Mouse (Mus musculus) liver, adult (tissue): ENCODE measurements at regions not wholly inside any gene's neighbourhood (a gene's known extent, or its start where the extent isn't known, plus 50 kb on each side); places are given as distances from the start of the nearest gene placed in this dataset.

Source experiments
- GATA4 ChIP-seq: IDR thresholded peaks from 2 replicates; pipeline ENCODE4 v1.6.1; 2014; ENCODE audit warnings: mild to moderate bottlenecking, low read length; ENCODE audit not compliant: insufficient replicate concordance

- no peak for TF ChIP-seq GATA4
These were observed 163.2 kb upstream of the Jun start for GRCm38 (mm10) chr4:95215187-95215586.

DNA sequence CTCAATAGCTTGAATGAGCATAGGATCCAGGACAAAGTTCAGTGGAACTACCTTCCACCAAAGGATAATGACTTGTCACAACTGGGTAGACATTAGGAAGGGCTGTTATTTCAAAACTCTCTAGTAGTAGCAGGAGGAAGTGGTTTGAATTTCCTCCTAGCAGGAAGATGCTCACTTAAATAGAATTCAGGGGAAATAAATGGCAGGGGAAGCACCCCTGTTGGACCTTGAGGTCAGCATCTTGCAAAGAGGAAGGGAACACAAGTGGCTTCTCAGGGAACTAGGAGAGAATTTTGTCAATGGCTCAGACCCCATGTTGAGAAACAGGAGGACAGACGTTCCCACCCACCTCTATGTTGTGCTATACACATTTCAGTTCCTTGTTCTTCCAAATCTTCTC lies 178.4 kb upstream of the Jun start:
- TF ChIP-seq GATA4 = no peak

GRCm38 (mm10) chr4:95233034-95233433 lies 181.0 kb upstream of the Jun start:
- TF ChIP-seq GATA4 = no peak

- TF ChIP-seq GATA4 = no peak
These were observed 182.1 kb upstream of the Jun start for GRCm38 (mm10) chr4:95234030-95234555.

GRCm38 (mm10) chr4:95247977-95248376 lies 196.0 kb upstream of the Jun start:
- TF ChIP-seq GATA4 = no peak

GRCm38 (mm10) chr4:95249031-95249430 lies 197.0 kb upstream of the Jun start:
- TF ChIP-seq GATA4 = no peak

GRCm38 (mm10) chr4:95250083-95250482 lies 198.1 kb upstream of the Jun start:
- TF ChIP-seq GATA4 = no peak

DNA sequence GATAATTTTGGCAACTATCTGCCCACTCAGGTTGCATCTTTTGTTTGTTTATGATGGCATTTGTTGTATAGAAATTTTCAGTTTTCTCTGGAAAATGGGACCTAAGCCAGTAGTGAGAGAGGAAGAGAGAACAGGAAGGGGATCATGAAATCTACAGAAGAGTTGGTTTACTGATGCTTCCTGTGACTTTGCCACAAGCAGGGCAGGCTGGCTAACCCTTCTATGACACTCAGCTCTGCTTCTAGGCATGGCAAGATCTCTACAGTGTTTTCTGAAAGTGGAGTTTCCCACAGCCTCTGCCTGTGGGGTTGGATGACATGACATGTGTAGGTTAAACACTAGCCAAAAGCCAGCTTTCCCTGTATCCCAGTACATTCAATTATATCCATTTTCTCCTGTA lies 217.7 kb upstream of the Jun start:
- no peak for TF ChIP-seq GATA4

- no peak for TF ChIP-seq GATA4
These were observed 218.4 kb upstream of the Jun start for GRCm38 (mm10) chr4:95270389-95270788.

GRCm38 (mm10) chr4:95276231-95276630 lies 224.2 kb upstream of the Jun start:
- peak; percentile 25; the same call in 1 of the 2 replicates for TF ChIP-seq GATA4

DNA sequence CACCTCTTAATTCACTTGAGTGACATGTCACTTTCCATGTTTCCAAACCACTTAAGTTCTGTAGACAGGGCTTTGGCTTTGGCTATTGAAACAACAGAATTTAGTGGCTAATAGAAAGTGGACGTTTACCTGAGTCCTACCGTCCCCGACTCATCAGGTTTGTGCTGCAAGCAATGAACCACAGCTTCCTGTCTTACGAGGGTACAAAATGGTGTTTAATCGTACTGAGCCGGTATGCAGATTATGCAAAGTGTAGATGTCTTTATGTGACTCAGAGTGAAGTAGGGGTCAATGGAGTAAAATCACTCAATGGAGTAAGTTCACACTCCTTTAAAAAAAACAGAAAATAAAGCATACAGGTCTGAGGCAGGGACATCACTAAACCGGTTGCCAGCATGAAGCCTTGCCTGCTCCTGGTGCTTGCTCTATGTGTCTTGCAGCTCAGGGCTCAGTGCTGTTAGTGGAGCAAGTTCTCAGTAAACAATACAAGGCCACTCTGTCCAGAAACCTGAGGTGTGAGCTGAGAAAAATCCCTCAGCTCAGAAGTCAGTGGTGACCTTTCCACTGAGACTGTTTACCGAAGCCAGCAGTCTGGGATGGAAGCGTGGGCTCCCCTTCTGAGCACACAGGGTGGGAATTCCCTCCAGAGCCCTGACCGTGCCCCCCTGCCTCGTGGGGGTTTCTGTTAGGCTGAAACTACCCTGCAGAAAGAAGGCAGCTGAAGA lies 226.1 kb upstream of the Jun start:
- TF ChIP-seq GATA4 = no peak

- no peak for TF ChIP-seq GATA4
These were observed 226.7 kb upstream of the Jun start for GRCm38 (mm10) chr4:95278714-95279095.

GRCm38 (mm10) chr4:95279200-95279599 lies 227.2 kb upstream of the Jun start:
- no peak for TF ChIP-seq GATA4

- TF ChIP-seq GATA4 = no peak
These were observed 230.1 kb upstream of the Jun start for GRCm38 (mm10) chr4:95282083-95282482.

DNA sequence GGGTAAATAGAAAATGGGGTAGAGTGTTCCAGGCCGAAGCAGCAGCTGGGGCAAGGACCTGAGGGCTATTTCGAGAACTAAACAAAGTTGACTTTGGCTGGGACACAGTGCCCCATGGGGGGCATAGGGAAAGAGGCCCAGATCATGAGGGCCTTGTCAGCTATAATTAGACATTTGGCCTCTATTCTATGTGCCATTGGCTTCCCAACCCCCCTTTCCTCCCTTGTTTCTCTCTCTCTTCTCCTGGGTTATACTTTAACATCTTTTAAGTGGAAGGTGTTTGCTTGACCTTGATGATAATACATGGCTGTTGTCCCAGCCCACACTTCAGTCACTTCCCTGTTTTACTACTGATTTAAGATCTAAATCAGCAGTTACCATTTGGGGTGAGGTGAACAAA lies 231.8 kb upstream of the Jun start:
- no peak for TF ChIP-seq GATA4

DNA sequence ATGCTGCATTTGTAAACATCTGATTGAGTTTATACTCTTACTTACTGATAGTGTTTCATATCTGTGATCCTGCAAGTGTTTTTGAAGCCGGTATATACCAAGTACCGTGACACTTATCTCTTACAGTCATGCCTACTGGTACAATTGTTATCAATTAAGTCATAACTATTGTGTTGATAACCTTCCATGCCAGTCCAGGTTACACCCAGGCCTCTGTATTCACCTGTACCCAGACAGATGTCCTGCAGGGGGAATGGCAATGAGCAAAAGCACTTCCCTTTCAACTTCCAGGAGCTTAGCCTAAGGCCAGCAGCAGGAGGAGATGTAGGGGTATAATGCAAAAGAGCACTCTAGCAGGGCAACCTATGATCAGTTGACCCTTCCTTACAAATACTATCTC lies 232.2 kb upstream of the Jun start:
- no peak for TF ChIP-seq GATA4

DNA sequence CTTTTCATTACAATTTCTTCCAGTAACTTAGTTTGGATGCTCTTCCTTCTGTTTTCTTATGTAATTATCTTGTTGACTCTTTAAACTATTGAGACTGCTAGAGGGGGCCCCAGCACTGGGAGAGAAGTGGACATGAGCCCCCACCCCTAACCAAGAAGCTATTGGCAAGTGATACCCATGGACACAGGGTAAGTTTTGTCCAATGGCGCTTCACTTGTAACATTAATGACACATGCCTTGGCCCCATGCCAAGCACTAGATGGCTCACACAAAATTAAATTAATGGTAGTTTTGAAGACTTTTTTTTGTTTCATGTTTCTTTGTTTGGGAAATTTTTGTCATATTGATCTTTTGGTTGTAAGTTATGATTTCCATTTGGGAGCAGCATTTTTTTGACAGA lies 232.7 kb upstream of the Jun start:
- TF ChIP-seq GATA4 = no peak
